Mouse (Mus musculus) kidney, embryonic 16.5 days (tissue): Measurements from ENCODE around the gene Gm49325. TPM values are rescaled to one million over a fixed set of nuclear protein-coding genes. Genes with fewer than 3 reads are reported as not detected.

Experiments used
- ATAC-seq: fragments of 200-750 bp; cut with Nextera tagmentation; 2 replicates; pipeline ENCODE4 v1.8.0; 2017; ENCODE audit warnings: moderate TSS enrichment; ENCODE audit not compliant: low FRiP score, low TSS enrichment
- H3K27ac ChIP-seq: fragments of 300-500 bp; sonication (generic); 2 replicates; pipeline ENCODE4 v1.5.1; 2014; ENCODE audit warnings: low read length
- H3K27me3 ChIP-seq: fragments of 300-500 bp; sonication (generic); 2 replicates; pipeline ENCODE4 v1.6.1; 2014; ENCODE audit warnings: low read length, control low read depth, mixed read lengths; ENCODE audit not compliant: insufficient read depth
- H3K36me3 ChIP-seq: fragments of 300-500 bp; sonication (generic); 2 replicates; pipeline ENCODE4 v1.6.1; 2014; ENCODE audit warnings: low read length, control low read depth, mixed read lengths; ENCODE audit not compliant: insufficient read depth
- H3K4me1 ChIP-seq: fragments of 300-500 bp; sonication (generic); 2 replicates; pipeline ENCODE4 v1.6.1; 2014; ENCODE audit warnings: low read length, control low read depth, mixed read lengths; ENCODE audit not compliant: insufficient read depth
- H3K4me2 ChIP-seq: fragments of 300-500 bp; sonication (generic); replicated peaks from 2 replicates; pipeline ENCODE4 v1.6.1; 2014; ENCODE audit warnings: low read depth, low read length
- H3K4me3 ChIP-seq: fragments of 300-500 bp; sonication (generic); 2 replicates; pipeline ENCODE4 v1.5.1; 2014; ENCODE audit warnings: mild to moderate bottlenecking, low read length
- H3K9ac ChIP-seq: fragments of 300-500 bp; sonication (generic); replicated peaks from 2 replicates; pipeline ENCODE4 v1.6.1; 2014; ENCODE audit warnings: low read length
- H3K9me3 ChIP-seq: fragments of 300-500 bp; sonication (generic); 2 replicates; pipeline ENCODE4 v1.6.1; 2016; ENCODE audit warnings: low read length, control low read depth
- WGBS: fragments of 180-500 bp; shearing (Covaris S2); extraction: QIAGEN DNeasy Blood & Tissue Kit; methylation state at CpG from one replicate; pipeline ENCODE4 v1.1.7; 2014; 5-methylcytosine and 5-hydroxymethylcytosine counted together
- polyA plus RNA-seq: library from polyadenylated mRNA; unstranded; fragments of >200 nt; fragmentation: Nextera tagmentation; extraction: Ambion mirVana; gene quantifications from 2 replicates; pipeline ENCODE4 v1.2.1, GENCODE M21; 2015

Gene Gm49325
- polyA plus RNA-seq, 1 experiment from 2014 or later: 2.2 TPM

- H3K27ac ChIP-seq: peak overlapping the region; percentile 55; the same call in 1 of the 2 replicates
- 79% methylated on average over 6 of the region's 6 CpGs for WGBS
- H3K4me2 ChIP-seq: no peak overlapping the region
- no peaks in the 10 kb centered on the region for H3K9me3 ChIP-seq
- ATAC-seq: no peak
- peaks cover 3% of the 10 kb centered on the region; the same call in 1 of the 2 replicates for H3K36me3 ChIP-seq
- no peaks in the 10 kb centered on the region for H3K27me3 ChIP-seq
- no peak overlapping the region for H3K9ac ChIP-seq
- peaks cover 37% of the 10 kb centered on the region for H3K4me1 ChIP-seq
- no peak overlapping the region for H3K4me3 ChIP-seq
Measured at GRCm38 (mm10) chr10:77587091-77587775, 18.8 kb upstream of the Gm49325 start.

GRCm38 (mm10) chr10:77588036-77588435 is 18.0 kb upstream of the Gm49325 start:
- Histone ChIP-seq H3K9ac (no peak overlapping the region), H3K27ac (no peak overlapping the region), H3K36me3 (peaks cover 4% of the 10 kb centered on the region; the same call in 1 of the 2 replicates), H3K9me3 (no peaks in the 10 kb centered on the region), H3K4me1 (peaks cover 29% of the 10 kb centered on the region), H3K4me3 (no peak overlapping the region), H3K27me3 (no peaks in the 10 kb centered on the region), H3K4me2 (no peak overlapping the region)
- ATAC-seq: no peak
- 88% methylated on average over 2 of the region's 2 CpGs for WGBS

GRCm38 (mm10) chr10:77589117-77589516 is 16.9 kb upstream of the Gm49325 start:
- Histone ChIP-seq H3K9ac (no peak overlapping the region), H3K36me3 (peaks cover 15% of the 10 kb centered on the region), H3K4me1 (peaks cover 18% of the 10 kb centered on the region), H3K27ac (peak overlapping the region; percentile 11; the same call in 1 of the 2 replicates), H3K27me3 (no peaks in the 10 kb centered on the region), H3K4me3 (no peak overlapping the region), H3K4me2 (no peak overlapping the region), H3K9me3 (no peaks in the 10 kb centered on the region)
- WGBS: 74% methylated on average over 7 of the region's 7 CpGs
- ATAC-seq: no peak

GRCm38 (mm10) chr10:77589749-77590148 is 16.2 kb upstream of the Gm49325 start:
- Histone ChIP-seq H3K9ac (no peak overlapping the region), H3K4me3 (no peak overlapping the region), H3K9me3 (no peaks in the 10 kb centered on the region), H3K27me3 (no peaks in the 10 kb centered on the region), H3K4me1 (peaks cover 18% of the 10 kb centered on the region; the same call in 1 of the 2 replicates), H3K36me3 (peaks cover 21% of the 10 kb centered on the region), H3K27ac (peak overlapping the region; percentile 11; the same call in 1 of the 2 replicates), H3K4me2 (no peak overlapping the region)
- 72% methylated on average over 8 of the region's 8 CpGs for WGBS
- ATAC-seq: no peak

GRCm38 (mm10) chr10:77590812-77591211 is 15.2 kb upstream of the Gm49325 start:
- WGBS: 52% methylated on average over 6 of the region's 6 CpGs
- Histone ChIP-seq H3K27me3 (no peaks in the 10 kb centered on the region), H3K4me2 (no peak overlapping the region), H3K4me3 (no peak overlapping the region), H3K9me3 (no peaks in the 10 kb centered on the region), H3K4me1 (peaks cover 18% of the 10 kb centered on the region; the same call in 1 of the 2 replicates), H3K27ac (no peak overlapping the region), H3K36me3 (peaks cover 32% of the 10 kb centered on the region), H3K9ac (no peak overlapping the region)
- ATAC-seq: peak; percentile 57

- H3K4me2 ChIP-seq: no peak overlapping the region
- no peak overlapping the region for H3K9ac ChIP-seq
- H3K36me3 ChIP-seq: peaks cover 32% of the 10 kb centered on the region
- peaks cover 18% of the 10 kb centered on the region; the same call in 1 of the 2 replicates for H3K4me1 ChIP-seq
- H3K27ac ChIP-seq: no peak overlapping the region
- ATAC-seq: no peak
- WGBS: 57% methylated on average over 6 of the region's 6 CpGs
- H3K9me3 ChIP-seq: no peaks in the 10 kb centered on the region
- H3K27me3 ChIP-seq: no peaks in the 10 kb centered on the region
- H3K4me3 ChIP-seq: no peak overlapping the region
Measured at GRCm38 (mm10) chr10:77591546-77591945, 14.5 kb upstream of the Gm49325 start.

GRCm38 (mm10) chr10:77596060-77596459 is 9.9 kb upstream of the Gm49325 start:
- H3K36me3 ChIP-seq: peaks cover 56% of the 10 kb centered on the region

GRCm38 (mm10) chr10:77603021-77603420 is 3.0 kb upstream of the Gm49325 start:
- 69% methylated on average over 4 of the region's 4 CpGs for WGBS

More at GRCm38 (mm10) chr10:77596060-77596459, 9.9 kb upstream of the Gm49325 start:
- no peak overlapping the region for H3K27ac ChIP-seq
- H3K9me3 ChIP-seq: no peaks in the 10 kb centered on the region
- no peak overlapping the region for H3K4me2 ChIP-seq
- no peak for ATAC-seq
- 78% methylated on average over 2 of the region's 2 CpGs for WGBS
- H3K4me1 ChIP-seq: 0 out of 2 replicates have a peak, but pooled peaks cover under 1% of the 10 kb centered on the region
- no peak overlapping the region for H3K4me3 ChIP-seq
- no peak overlapping the region for H3K9ac ChIP-seq
- no peaks in the 10 kb centered on the region for H3K27me3 ChIP-seq

GRCm38 (mm10) chr10:77604111-77604510 is 1.9 kb upstream of the Gm49325 start:
- no peak for ATAC-seq
- H3K9me3 ChIP-seq: no peaks in the 10 kb centered on the region
- peaks cover 14% of the 10 kb centered on the region for H3K4me1 ChIP-seq
- peaks cover 9% of the 10 kb centered on the region; the same call in 1 of the 2 replicates for H3K36me3 ChIP-seq
- no peak overlapping the region for H3K9ac ChIP-seq
- WGBS: 96% methylated on average over 6 of the region's 6 CpGs
- H3K27ac ChIP-seq: no peak overlapping the region
- no peak overlapping the region for H3K4me2 ChIP-seq
- H3K4me3 ChIP-seq: no peak overlapping the region
- H3K27me3 ChIP-seq: no peaks in the 10 kb centered on the region

More at GRCm38 (mm10) chr10:77603021-77603420, 3.0 kb upstream of the Gm49325 start:
- Histone ChIP-seq H3K4me2 (no peak overlapping the region), H3K4me3 (no peak overlapping the region), H3K9ac (no peak overlapping the region), H3K4me1 (peaks cover 13% of the 10 kb centered on the region), H3K27me3 (no peaks in the 10 kb centered on the region), H3K27ac (no peak overlapping the region), H3K9me3 (no peaks in the 10 kb centered on the region), H3K36me3 (peaks cover 16% of the 10 kb centered on the region)
- ATAC-seq: no peak

- whole genome bisulfite sequencing: 63% methylated on average over 5 of the region's 5 CpGs
- H3K36me3 ChIP-seq: peaks cover 11% of the 10 kb centered on the region
- H3K4me3 ChIP-seq: no peak overlapping the region
- no peak overlapping the region for H3K9ac ChIP-seq
- peaks cover 14% of the 10 kb centered on the region for H3K4me1 ChIP-seq
- no peaks in the 10 kb centered on the region for H3K9me3 ChIP-seq
- H3K4me2 ChIP-seq: no peak overlapping the region
- no peaks in the 10 kb centered on the region for H3K27me3 ChIP-seq
- no peak for ATAC-seq
- peak overlapping the region; percentile 98 for H3K27ac ChIP-seq
Measured at GRCm38 (mm10) chr10:77604958-77605357, 1.0 kb upstream of the Gm49325 start.
